Mouse (Mus musculus) intestine, postnatal 0 days (tissue): ENCODE data around the gene Fam151b. TPM values are rescaled to one million over a fixed set of nuclear protein-coding genes. Genes with fewer than 3 reads are reported as not detected.
A peak's percentile ranks its signal among the peaks of the same experiment; 100 is the strongest.

Source experiments
- ATAC-seq: fragments of 200-750 bp; cut with Nextera tagmentation; 2 replicates; pipeline ENCODE4 v1.8.0; 2017; ENCODE audit warnings: mild to moderate bottlenecking, moderate TSS enrichment, moderate library complexity
- H3K27ac ChIP-seq: fragments of 300-500 bp; sonication (generic); 2 replicates; pipeline ENCODE4 v1.5.1; 2014; ENCODE audit warnings: mild to moderate bottlenecking, low read depth, low read length, moderate library complexity
- H3K27me3 ChIP-seq: fragments of 300-500 bp; sonication (generic); replicated peaks from 2 replicates; pipeline ENCODE4 v1.6.1; 2014; ENCODE audit warnings: low read length, mixed read lengths; ENCODE audit not compliant: control insufficient read depth, insufficient read depth
- H3K36me3 ChIP-seq: fragments of 300-500 bp; sonication (generic); 2 replicates; pipeline ENCODE4 v1.6.1; 2014; ENCODE audit warnings: mild to moderate bottlenecking, moderate library complexity; ENCODE audit not compliant: control insufficient read depth, insufficient read depth
- H3K4me1 ChIP-seq: fragments of 300-500 bp; sonication (generic); replicated peaks from 2 replicates; pipeline ENCODE4 v1.6.1; 2014; ENCODE audit warnings: antibody characterized with exemption, low read length, mixed read lengths; ENCODE audit not compliant: control insufficient read depth, insufficient read depth
- H3K4me2 ChIP-seq: fragments of 300-500 bp; sonication (generic); replicated peaks from 2 replicates; pipeline ENCODE4 v1.6.1; 2014; ENCODE audit warnings: low read depth, mild to moderate bottlenecking, moderate library complexity
- H3K4me3 ChIP-seq: fragments of 300-500 bp; sonication (generic); 2 replicates; pipeline ENCODE4 v1.5.1; 2014; ENCODE audit warnings: low read depth, low read length
- H3K9ac ChIP-seq: fragments of 300-500 bp; sonication (generic); 2 replicates; pipeline ENCODE4 v1.6.1; 2014; ENCODE audit warnings: mild to moderate bottlenecking, low read depth, low read length
- H3K9me3 ChIP-seq: fragments of 300-500 bp; sonication (generic); 2 replicates; pipeline ENCODE4 v1.6.1; 2016; ENCODE audit warnings: mixed run types; ENCODE audit not compliant: control insufficient read depth
- CTCF ChIP-seq: sonication (generic); IDR thresholded peaks from 2 replicates; pipeline ENCODE4 v1.5.1; 2016; ENCODE audit warnings: low read depth, mild to moderate bottlenecking, control low read depth, antibody characterized with exemption, moderate library complexity
- WGBS: fragments of 180-500 bp; shearing (Covaris S2); extraction: QIAGEN DNeasy Blood & Tissue Kit; methylation state at CpG from one replicate; pipeline ENCODE4 v1.1.7; 2014; 5-methylcytosine and 5-hydroxymethylcytosine counted together
- polyA plus RNA-seq: library from polyadenylated mRNA; unstranded; fragments of >200 nt; fragmentation: Nextera tagmentation; extraction: Ambion mirVana; gene quantifications from 2 replicates; pipeline ENCODE4 v1.2.1, GENCODE M21; 2015

Fam151b gene
- polyA plus RNA-seq, result 0.29 and 0.46 TPM in 2 replicates

- 0 out of 2 replicates have a peak within 1 kb of the TSS, but pooled peaks have one; percentile 0 for H3K27ac ChIP-seq
Observed at GRCm38 (mm10) chr13:92483852-92484463, at the start of gene Fam151b. TSS of gene Fam151b (minus strand) at chr13:92484015.

DNA sequence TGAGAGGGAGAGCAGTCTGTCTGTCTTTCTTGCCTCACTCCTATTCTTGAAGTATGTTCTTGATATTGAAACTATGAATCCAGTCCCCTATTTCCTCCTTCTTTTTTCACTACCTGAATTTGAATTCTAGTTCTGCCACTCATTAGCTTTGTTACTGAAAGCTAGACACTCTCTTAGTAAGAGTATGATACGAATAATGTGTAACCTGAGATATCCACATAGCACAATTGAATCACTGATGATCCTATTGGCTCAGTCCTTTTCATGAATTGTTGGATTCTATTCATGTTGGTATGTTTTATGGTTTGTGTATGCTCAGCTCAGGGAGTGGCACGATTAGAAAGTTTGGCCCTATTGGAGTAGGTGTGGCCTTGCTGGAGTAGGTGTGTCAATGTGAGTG is 48.4 kb upstream of the Fam151b start:
- WGBS, result 30% methylated on average over 2 of the region's 2 CpGs
- Histone ChIP-seq H3K27ac (no peak overlapping the region), H3K4me2 (peak overlapping the region; percentile 27; the same call in 1 of the 2 replicates), H3K36me3 (no peaks in the 10 kb centered on the region), H3K4me1 (no peaks in the 10 kb centered on the region), H3K4me3 (no peak overlapping the region), H3K9ac (no peak overlapping the region), H3K9me3 (no peaks in the 10 kb centered on the region), H3K27me3 (no peaks in the 10 kb centered on the region)
- 0 out of 2 replicates have a peak, but pooled peaks have one; percentile 23 for ATAC-seq
- TF ChIP-seq CTCF, result no peak

More at GRCm38 (mm10) chr13:92483852-92484463, at the start of gene Fam151b:
- 6% methylated on average over 19 of the region's 19 CpGs for WGBS
- Histone ChIP-seq H3K36me3 (no peaks in the 10 kb centered on the region), H3K27me3 (no peaks in the 10 kb centered on the region), H3K4me3 (peak within 1 kb of the TSS; percentile 49), H3K9ac (peak within 1 kb of the TSS; percentile 26; the same call in 1 of the 2 replicates), H3K9me3 (no peaks in the 10 kb centered on the region), H3K4me2 (peak within 1 kb of the TSS; percentile 68), H3K4me1 (no peaks in the 10 kb centered on the region)
- no peak for TF ChIP-seq CTCF
- peak; percentile 100 for ATAC-seq

DNA sequence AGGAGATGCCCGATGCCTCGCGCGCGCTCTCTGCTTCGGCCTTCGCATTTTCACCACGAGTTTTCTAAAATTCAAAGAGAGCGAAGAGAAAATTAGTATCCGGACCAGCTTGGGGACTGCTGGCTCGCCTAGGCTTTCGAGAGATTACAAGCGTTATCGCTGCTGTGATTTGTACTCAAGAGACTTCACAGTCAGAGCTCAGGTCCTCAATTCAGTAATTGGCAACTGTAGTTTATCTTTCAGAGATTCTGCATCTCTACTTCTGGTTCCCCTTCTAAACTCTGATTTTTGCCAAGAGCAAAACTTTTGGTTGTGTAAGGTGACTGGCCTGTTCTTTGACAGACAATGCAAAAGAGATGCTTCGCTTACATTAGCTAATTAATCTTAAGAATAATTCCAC is 47.4 kb upstream of the Fam151b start:
- peak overlapping the region; percentile 93 for H3K4me2 ChIP-seq
- H3K4me3 ChIP-seq, result peak overlapping the region; percentile 77
- no peak for TF ChIP-seq CTCF
- H3K36me3 ChIP-seq, result no peaks in the 10 kb centered on the region
- H3K9me3 ChIP-seq, result no peaks in the 10 kb centered on the region
- no peaks in the 10 kb centered on the region for H3K27me3 ChIP-seq
- WGBS, result 4% methylated on average over 15 of the region's 15 CpGs
- ATAC-seq, result no peak
- H3K27ac ChIP-seq, result peak overlapping the region; percentile 93
- H3K4me1 ChIP-seq, result no peaks in the 10 kb centered on the region
- peak overlapping the region; percentile 79 for H3K9ac ChIP-seq

GRCm38 (mm10) chr13:92530721-92531211 is 47.0 kb upstream of the Fam151b start, which contains the start of gene Zfyve16:
TSS of gene Zfyve16 (minus strand) at chr13:92530868.
- ATAC-seq, result peak; percentile 95
- under 1% methylated on average over 46 of the region's 46 CpGs for WGBS
- H3K4me3 ChIP-seq, result peak within 1 kb of the TSS; percentile 77

GRCm38 (mm10) chr13:92529828-92530720 is 46.3 kb upstream of the Fam151b start:
- Histone ChIP-seq H3K27me3 (no peaks in the 10 kb centered on the region), H3K9me3 (no peaks in the 10 kb centered on the region), H3K36me3 (no peaks in the 10 kb centered on the region), H3K4me3 (peak overlapping the region; percentile 77), H3K9ac (peak overlapping the region; percentile 79), H3K4me2 (peak overlapping the region; percentile 93), H3K27ac (peak overlapping the region; percentile 93), H3K4me1 (no peaks in the 10 kb centered on the region)
- ATAC-seq, result no peak
- no peak for TF ChIP-seq CTCF
- WGBS, result 2% methylated on average over 46 of the region's 47 CpGs

More at GRCm38 (mm10) chr13:92530721-92531211, 47.0 kb upstream of the Fam151b start, which contains the start of gene Zfyve16:
- Histone ChIP-seq H3K4me1 (no peaks in the 10 kb centered on the region), H3K9ac (peak within 1 kb of the TSS; percentile 79), H3K4me2 (peak within 1 kb of the TSS; percentile 93), H3K36me3 (no peaks in the 10 kb centered on the region), H3K27ac (peak within 1 kb of the TSS; percentile 93), H3K9me3 (no peaks in the 10 kb centered on the region), H3K27me3 (no peaks in the 10 kb centered on the region)
- TF ChIP-seq CTCF, result 0 out of 2 replicates have a peak, but pooled peaks have one; percentile 11
